Mouse (Mus musculus) heart, embryonic 14.5 days (tissue): Measurements from ENCODE around the gene Tph2. TPM values are rescaled to one million over a fixed set of nuclear protein-coding genes. Genes with fewer than 3 reads are reported as not detected.
A peak's percentile ranks its signal among the peaks of the same experiment; 100 is the strongest.

Experiments used
- ATAC-seq: fragments of 200-750 bp; cut with Nextera tagmentation; 2 replicates; pipeline ENCODE4 v1.8.0; 2017; ENCODE audit warnings: low read depth, moderate TSS enrichment; ENCODE audit not compliant: insufficient number of reproducible peaks, insufficient read depth, low FRiP score
- H3K27ac ChIP-seq, 2 experiments: fragments of 200-500 bp in 1 of 2; fragments of 300-500 bp in 1 of 2; sonication (generic) in 1 of 2; replicated peaks in 1 of 2; 2 replicates each; pipeline ENCODE4 v1.5.1; 2012 to 2014; ENCODE audit warnings: low read depth in 2 of 2, low read length in 2 of 2, control low read depth in 1 of 2, mild to moderate bottlenecking in 1 of 2, mixed read lengths in 1 of 2; ENCODE audit not compliant: control insufficient read depth in 1 of 2, insufficient read depth in 1 of 2
- H3K27me3 ChIP-seq: fragments of 300-500 bp; sonication (generic); 2 replicates; pipeline ENCODE4 v1.6.1; 2014; ENCODE audit warnings: mild to moderate bottlenecking, low read length, control low read depth; ENCODE audit not compliant: control insufficient read depth, insufficient read depth
- H3K36me3 ChIP-seq: fragments of 300-500 bp; sonication (generic); 2 replicates; pipeline ENCODE4 v1.6.1; 2014; ENCODE audit warnings: mild to moderate bottlenecking, control low read depth, low read length, mixed read lengths; ENCODE audit not compliant: control insufficient read depth, insufficient read depth
- H3K4me1 ChIP-seq, 2 experiments: fragments of 200-500 bp in 1 of 2; fragments of 300-500 bp in 1 of 2; sonication (generic) in 1 of 2; 2 replicates each; pipeline ENCODE4 v1.6.1; 2012 to 2014; ENCODE audit warnings: low read length in 2 of 2, control low read depth in 1 of 2, mixed read lengths in 1 of 2; ENCODE audit not compliant: control insufficient read depth in 2 of 2, insufficient read depth in 2 of 2
- H3K4me2 ChIP-seq: fragments of 300-500 bp; sonication (generic); 2 replicates; pipeline ENCODE4 v1.6.1; 2014; ENCODE audit warnings: mild to moderate bottlenecking, low read length
- H3K4me3 ChIP-seq, 2 experiments: fragments of 200-500 bp in 1 of 2; fragments of 300-500 bp in 1 of 2; sonication (generic) in 1 of 2; 2 replicates each; pipeline ENCODE4 v1.5.1; 2012 to 2014; ENCODE audit warnings: low read length in 2 of 2, mild to moderate bottlenecking in 2 of 2, control low read depth in 1 of 2, low read depth in 1 of 2, moderate library complexity in 1 of 2; ENCODE audit not compliant: control insufficient read depth in 1 of 2, insufficient read depth in 1 of 2
- H3K9ac ChIP-seq: fragments of 300-500 bp; sonication (generic); 2 replicates; pipeline ENCODE4 v1.6.1; 2014; ENCODE audit warnings: mild to moderate bottlenecking, low read length
- H3K9me3 ChIP-seq: fragments of 300-500 bp; sonication (generic); 2 replicates; pipeline ENCODE4 v1.6.1; 2016; ENCODE audit warnings: low read length, control low read depth; ENCODE audit not compliant: control insufficient read depth
- WGBS: fragments of 180-500 bp; shearing (Covaris S2); extraction: QIAGEN DNeasy Blood & Tissue Kit; methylation state at CpG from one replicate; pipeline ENCODE4 v1.1.7; 2014; 5-methylcytosine and 5-hydroxymethylcytosine counted together
- polyA plus RNA-seq: library from polyadenylated mRNA; unstranded; fragments of >200 nt; fragmentation: Nextera tagmentation; extraction: Ambion mirVana; gene quantifications from 2 replicates; pipeline ENCODE4 v1.2.1, GENCODE M21; 2014

Gene Tph2
- polyA plus RNA-seq, 1 experiment from 2014 or later: not detected

DNA sequence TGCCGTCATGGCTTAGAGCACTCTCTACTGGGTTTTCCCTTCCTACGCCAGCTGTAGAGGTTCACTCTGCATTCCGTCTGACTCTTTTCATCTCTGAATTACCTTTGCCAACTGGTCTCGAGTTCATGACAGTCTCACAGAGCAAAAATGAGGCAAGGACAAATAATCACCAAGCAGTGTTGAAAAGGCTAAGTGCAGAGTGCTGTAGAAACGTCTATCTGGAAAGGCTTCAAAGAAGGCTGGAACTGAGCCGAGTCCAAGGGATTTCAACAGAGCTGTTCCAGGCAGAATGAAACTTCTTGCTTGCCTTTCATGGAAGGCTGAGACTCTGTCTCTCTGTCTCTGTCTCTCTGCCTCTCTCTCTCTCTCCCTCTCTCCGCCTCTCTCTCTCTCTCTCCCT is 47.8 kb downstream of the Tph2 start:
- H3K9me3 ChIP-seq: 0 out of 2 replicates have a peak, but pooled peaks cover 6% of the 10 kb centered on the region
- H3K4me1 ChIP-seq: no peaks in the 10 kb centered on the region
- H3K36me3 ChIP-seq: no peaks in the 10 kb centered on the region
- no peak overlapping the region for H3K4me3 ChIP-seq
- ATAC-seq: no peak
- H3K27me3 ChIP-seq: no peaks in the 10 kb centered on the region
- H3K4me2 ChIP-seq: no peak overlapping the region
- H3K9ac ChIP-seq: no peak overlapping the region
- 44% methylated on average over 7 of the region's 7 CpGs for WGBS
- no peak overlapping the region for H3K27ac ChIP-seq

DNA sequence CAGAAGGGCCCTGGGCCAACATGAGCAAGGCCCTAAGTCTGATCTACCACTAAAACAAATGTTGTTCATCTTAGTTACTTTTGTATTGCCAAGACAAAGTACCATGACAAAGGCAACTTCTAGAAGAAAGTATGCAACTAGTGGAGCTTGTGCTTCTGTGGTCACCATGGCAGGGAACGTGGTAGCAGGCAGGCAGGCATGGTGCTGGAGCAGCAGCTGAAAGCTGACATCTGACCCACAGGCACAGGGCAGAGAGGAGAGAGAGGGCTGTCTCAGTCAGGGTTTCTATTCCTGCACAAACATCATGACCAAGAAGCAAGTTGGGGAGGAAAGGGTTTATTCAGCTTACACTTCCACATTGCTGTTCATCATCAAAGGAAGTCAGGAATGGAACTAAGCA is 56.9 kb downstream of the Tph2 start:
- H3K27me3 ChIP-seq: no peaks in the 10 kb centered on the region
- H3K27ac ChIP-seq: no peak overlapping the region
- H3K9ac ChIP-seq: no peak overlapping the region
- H3K9me3 ChIP-seq: no peaks in the 10 kb centered on the region
- H3K4me3 ChIP-seq: no peak overlapping the region
- WGBS: 61% methylated on average over 1 of the region's 1 CpGs
- H3K4me2 ChIP-seq: no peak overlapping the region
- H3K36me3 ChIP-seq: no peaks in the 10 kb centered on the region
- H3K4me1 ChIP-seq: no peaks in the 10 kb centered on the region
- ATAC-seq: no peak

DNA sequence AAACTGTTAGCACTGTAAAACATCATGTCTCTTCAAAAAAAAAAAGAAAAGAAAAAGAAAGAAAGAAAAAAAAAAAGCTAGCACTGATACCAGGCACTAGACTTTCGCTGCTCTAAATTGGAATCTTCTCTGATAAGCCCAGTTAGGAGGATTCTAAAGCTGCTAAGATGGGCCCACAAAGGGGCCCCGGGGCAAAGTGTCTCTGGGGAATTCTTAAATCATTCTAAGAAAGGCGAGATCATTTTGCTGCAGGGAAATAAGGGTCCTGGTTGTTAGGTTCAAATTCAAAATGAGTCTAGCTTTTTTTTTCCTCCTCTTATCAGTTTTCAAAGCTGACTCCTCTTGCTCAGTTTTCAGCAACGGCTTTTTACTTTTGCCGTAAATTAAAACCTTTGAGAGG is 59.3 kb downstream of the Tph2 start:
- ATAC-seq: no peak
- Histone ChIP-seq H3K9ac (no peak overlapping the region), H3K36me3 (no peaks in the 10 kb centered on the region), H3K4me2 (0 out of 2 replicates have a peak overlapping the region, but pooled peaks have one; percentile 11), H3K4me1 (no peaks in the 10 kb centered on the region), H3K4me3 (no peak overlapping the region), H3K9me3 (no peaks in the 10 kb centered on the region), H3K27ac (no peak overlapping the region), H3K27me3 (no peaks in the 10 kb centered on the region)
- WGBS: 35% methylated on average over 5 of the region's 5 CpGs

DNA sequence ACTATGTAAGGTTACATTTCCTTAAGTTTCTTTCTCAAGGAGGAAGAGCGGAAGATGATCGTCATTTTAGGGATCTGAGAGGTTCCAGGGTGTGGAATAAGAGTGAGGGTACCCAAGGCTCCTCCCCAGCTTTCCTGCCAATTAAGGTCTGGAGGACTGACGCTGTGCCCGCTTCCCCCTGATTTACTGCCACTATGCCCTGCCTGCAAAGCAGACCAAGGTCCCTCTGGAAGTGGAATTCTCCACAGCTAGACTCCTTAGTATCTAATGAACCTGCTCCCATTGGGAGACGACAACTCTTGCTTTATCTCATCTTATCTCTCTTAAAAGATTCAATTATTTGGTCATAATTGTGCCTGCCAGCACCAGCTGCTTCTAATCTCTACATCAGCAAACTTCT is 59.8 kb downstream of the Tph2 start:
- no peak overlapping the region for H3K4me3 ChIP-seq
- no peaks in the 10 kb centered on the region for H3K4me1 ChIP-seq
- H3K27ac ChIP-seq: no peak overlapping the region
- H3K4me2 ChIP-seq: no peak overlapping the region
- no peak for ATAC-seq
- H3K9me3 ChIP-seq: no peaks in the 10 kb centered on the region
- H3K27me3 ChIP-seq: no peaks in the 10 kb centered on the region
- no peak overlapping the region for H3K9ac ChIP-seq
- WGBS: 74% methylated on average over 5 of the region's 5 CpGs
- no peaks in the 10 kb centered on the region for H3K36me3 ChIP-seq

- no peak overlapping the region for H3K27ac ChIP-seq
These were observed 76.9 kb downstream of the Tph2 start for GRCm38 (mm10) chr10:115107666-115108540.

DNA sequence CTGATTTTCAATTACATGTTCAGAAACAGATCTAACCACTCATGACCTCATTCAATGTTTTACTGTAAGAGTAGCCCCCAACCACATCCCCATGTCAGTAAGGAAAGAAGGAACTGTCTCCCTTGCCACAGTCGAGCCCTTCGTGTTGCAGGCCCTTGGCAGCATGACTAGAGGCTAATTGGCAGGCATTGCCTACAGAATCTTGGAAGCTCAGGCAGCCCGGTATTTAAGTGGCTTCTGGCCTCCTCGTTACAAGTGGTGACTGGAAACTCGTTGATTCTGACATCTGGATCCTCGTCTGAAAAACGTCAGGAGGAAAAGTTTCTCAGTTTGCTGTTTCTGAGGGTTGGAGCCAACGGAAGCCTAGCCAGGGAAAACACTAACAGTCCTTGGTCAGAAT is 80.6 kb downstream of the Tph2 start:
- Histone ChIP-seq H3K4me3 (no peak overlapping the region), H3K4me1 (no peaks in the 10 kb centered on the region; a peak in 1 of 4 replicates), H3K36me3 (no peaks in the 10 kb centered on the region), H3K9ac (no peak overlapping the region), H3K9me3 (no peaks in the 10 kb centered on the region), H3K27me3 (no peaks in the 10 kb centered on the region), H3K27ac (no peak overlapping the region), H3K4me2 (no peak overlapping the region)
- WGBS: 40% methylated on average over 8 of the region's 8 CpGs
- ATAC-seq: no peak

More at GRCm38 (mm10) chr10:115107666-115108540, 76.9 kb downstream of the Tph2 start:
- H3K9ac ChIP-seq: no peak overlapping the region
- 84% methylated on average over 16 of the region's 16 CpGs for WGBS
- no peaks in the 10 kb centered on the region for H3K27me3 ChIP-seq
- H3K4me1 ChIP-seq: no peaks in the 10 kb centered on the region; a peak in 1 of 4 replicates
- no peak for ATAC-seq
- no peak overlapping the region for H3K4me2 ChIP-seq
- H3K4me3 ChIP-seq: no peak overlapping the region
- no peaks in the 10 kb centered on the region for H3K9me3 ChIP-seq
- no peaks in the 10 kb centered on the region for H3K36me3 ChIP-seq

- Histone ChIP-seq H3K4me3 (no peak overlapping the region), H3K36me3 (no peaks in the 10 kb centered on the region), H3K4me1 (no peaks in the 10 kb centered on the region; a peak in 1 of 4 replicates), H3K27me3 (no peaks in the 10 kb centered on the region), H3K9ac (no peak overlapping the region), H3K4me2 (no peak overlapping the region), H3K27ac (no peak overlapping the region), H3K9me3 (no peaks in the 10 kb centered on the region)
- no peak for ATAC-seq
- 70% methylated on average over 9 of the region's 9 CpGs for WGBS
These were observed 84.8 kb downstream of the Tph2 start for GRCm38 (mm10) chr10:115099890-115100580.
